Mouse (Mus musculus): Measurements from ENCODE around the gene Nek6. TPM values are rescaled to one million over a fixed set of nuclear protein-coding genes. Genes with fewer than 3 reads are reported as not detected.

Gene Nek6
- polyA plus RNA-seq, 1 experiment from 2014 or later: 85.8 TPM

DNA sequence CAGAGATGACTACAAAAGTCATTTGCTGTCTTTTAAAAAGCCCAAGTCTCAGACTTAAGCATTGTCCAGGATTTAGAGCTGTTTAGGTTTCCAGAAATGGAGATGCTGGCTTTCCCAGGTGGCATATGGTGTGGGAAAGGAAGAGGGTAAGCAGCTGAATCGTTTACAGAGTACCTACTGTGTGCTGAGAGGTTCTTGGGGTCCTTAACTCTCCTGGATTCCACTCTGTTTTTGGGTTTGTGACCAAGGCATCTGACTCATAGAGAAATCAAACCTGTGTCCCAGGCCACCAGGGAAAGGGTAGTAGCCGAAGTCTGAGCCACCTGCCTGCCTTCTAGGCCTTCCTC is 1.7 kb downstream of the Nek6 start:
- peak overlapping the region; percentile 93 for H3K4me3 ChIP-seq
- H3K27ac ChIP-seq (replicated peaks): peak overlapping the region; percentile 97
- no peaks in the 10 kb centered on the region for H3K9me3 ChIP-seq
- peaks cover 49% of the 10 kb centered on the region for H3K4me1 ChIP-seq
- no peak for DNase-seq (ENCODE audit: low spot score)
- H3K27me3 ChIP-seq (replicated peaks; ENCODE audit: low read depth, poor library complexity, severe bottlenecking): no peaks in the 10 kb centered on the region; the same call in 1 of the 2 replicates
- peaks cover 8% of the 10 kb centered on the region; the same call in 1 of the 2 replicates for H3K36me3 ChIP-seq (replicated peaks)
- WGBS: 63% methylated on average over 2 of the region's 2 CpGs

DNA sequence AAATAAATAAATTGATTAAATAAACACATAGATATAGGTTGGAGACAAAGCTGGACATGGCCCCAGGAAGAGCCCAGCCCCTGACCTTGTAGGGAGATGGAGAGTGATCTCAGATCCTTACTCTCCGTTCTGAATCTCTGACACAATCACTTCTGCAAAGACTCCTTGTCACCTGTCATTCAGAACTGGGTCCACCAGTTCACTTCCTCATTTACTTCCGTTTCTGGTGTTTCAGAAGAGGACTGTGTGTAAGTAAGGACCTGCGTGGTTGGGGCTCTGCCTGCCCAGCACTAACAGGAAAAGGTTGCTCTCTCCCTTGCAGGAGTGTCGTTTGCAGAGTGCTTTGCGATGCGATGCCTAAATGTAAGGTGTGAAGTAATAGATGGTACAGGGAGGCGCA is 3.0 kb downstream of the Nek6 start:
- Histone ChIP-seq H3K9me3 (no peaks in the 10 kb centered on the region), H3K27me3 (replicated peaks; ENCODE audit: low read depth, poor library complexity, severe bottlenecking) (no peaks in the 10 kb centered on the region; the same call in 1 of the 2 replicates), H3K27ac (replicated peaks) (no peak overlapping the region), H3K4me3 (no peak overlapping the region), H3K36me3 (replicated peaks) (peaks cover 8% of the 10 kb centered on the region; the same call in 1 of the 2 replicates), H3K4me1 (peaks cover 49% of the 10 kb centered on the region)
- WGBS: 77% methylated on average over 7 of the region's 7 CpGs
- no peak for DNase-seq (ENCODE audit: low spot score)

- Histone ChIP-seq H3K27ac (replicated peaks) (peak overlapping the region; percentile 74), H3K36me3 (replicated peaks) (peaks cover 8% of the 10 kb centered on the region; the same call in 1 of the 2 replicates), H3K9me3 (no peaks in the 10 kb centered on the region), H3K27me3 (replicated peaks; ENCODE audit: low read depth, poor library complexity, severe bottlenecking) (no peaks in the 10 kb centered on the region), H3K4me1 (peaks cover 59% of the 10 kb centered on the region), H3K4me3 (0 out of 2 replicates have a peak overlapping the region, but pooled peaks have one; percentile 17)
- 12% methylated on average over 6 of the region's 6 CpGs for WGBS
- DNase-seq (ENCODE audit: low spot score): no peak
These were observed 4.0 kb downstream of the Nek6 start for GRCm38 (mm10) chr2:38515446-38515845.

DNA sequence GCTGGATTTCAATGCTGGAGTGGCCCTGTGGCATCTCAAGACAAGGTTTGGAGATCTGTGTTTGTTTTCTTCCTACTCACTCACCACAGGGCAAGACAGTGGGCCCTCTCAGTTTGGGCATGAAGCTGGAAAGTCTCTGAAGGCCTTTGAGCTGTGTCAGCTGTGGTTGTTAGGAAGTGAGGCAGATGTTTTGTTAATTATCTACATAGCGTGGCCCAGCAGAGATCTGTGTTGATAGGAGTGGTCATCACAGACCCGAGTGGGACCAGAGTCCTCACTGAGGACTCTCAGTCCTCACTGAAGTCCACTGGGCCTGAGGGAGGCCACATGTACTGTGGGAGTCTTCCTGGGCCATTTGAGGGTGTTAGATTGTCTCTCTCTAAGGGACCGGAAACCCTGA is 5.0 kb downstream of the Nek6 start:
- no peak for DNase-seq (ENCODE audit: low spot score)
- H3K27me3 ChIP-seq (replicated peaks; ENCODE audit: low read depth, poor library complexity, severe bottlenecking): no peaks in the 10 kb centered on the region
- 0 out of 2 replicates have a peak overlapping the region, but pooled peaks have one; percentile 74 for H3K27ac ChIP-seq (replicated peaks)
- 74% methylated on average over 3 of the region's 3 CpGs for WGBS
- no peak overlapping the region for H3K4me3 ChIP-seq
- peaks cover 8% of the 10 kb centered on the region; the same call in 1 of the 2 replicates for H3K36me3 ChIP-seq (replicated peaks)
- H3K9me3 ChIP-seq: no peaks in the 10 kb centered on the region
- peaks cover 64% of the 10 kb centered on the region for H3K4me1 ChIP-seq

DNA sequence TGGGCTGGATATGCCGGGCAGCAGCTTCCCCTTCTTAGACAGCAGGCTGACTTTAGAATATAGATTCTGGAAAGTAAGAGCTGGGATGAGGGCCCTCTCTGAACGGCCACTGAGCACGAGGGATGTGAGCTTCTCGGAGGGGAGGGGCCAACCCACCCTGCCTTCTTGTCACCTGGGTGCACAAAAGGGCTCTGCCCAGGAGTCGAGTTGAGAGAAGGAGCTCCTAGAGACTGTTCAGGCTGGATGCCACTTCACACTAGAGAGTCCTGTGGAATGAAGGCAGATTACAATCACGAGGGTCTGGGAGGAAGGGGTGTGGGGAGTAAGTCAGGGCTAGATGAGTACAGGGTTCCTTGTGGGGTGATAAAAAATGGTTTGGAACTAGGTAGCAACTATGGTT is 5.6 kb downstream of the Nek6 start:
- no peaks in the 10 kb centered on the region for H3K27me3 ChIP-seq (replicated peaks; ENCODE audit: low read depth, poor library complexity, severe bottlenecking)
- H3K36me3 ChIP-seq (replicated peaks): peaks cover 8% of the 10 kb centered on the region; the same call in 1 of the 2 replicates
- H3K9me3 ChIP-seq: no peaks in the 10 kb centered on the region
- WGBS: 75% methylated on average over 6 of the region's 6 CpGs
- H3K4me3 ChIP-seq: no peak overlapping the region
- H3K4me1 ChIP-seq: peaks cover 68% of the 10 kb centered on the region
- 0 out of 2 replicates have a peak overlapping the region, but pooled peaks have one; percentile 2 for H3K27ac ChIP-seq (replicated peaks)
- no peak for DNase-seq (ENCODE audit: low spot score)

DNA sequence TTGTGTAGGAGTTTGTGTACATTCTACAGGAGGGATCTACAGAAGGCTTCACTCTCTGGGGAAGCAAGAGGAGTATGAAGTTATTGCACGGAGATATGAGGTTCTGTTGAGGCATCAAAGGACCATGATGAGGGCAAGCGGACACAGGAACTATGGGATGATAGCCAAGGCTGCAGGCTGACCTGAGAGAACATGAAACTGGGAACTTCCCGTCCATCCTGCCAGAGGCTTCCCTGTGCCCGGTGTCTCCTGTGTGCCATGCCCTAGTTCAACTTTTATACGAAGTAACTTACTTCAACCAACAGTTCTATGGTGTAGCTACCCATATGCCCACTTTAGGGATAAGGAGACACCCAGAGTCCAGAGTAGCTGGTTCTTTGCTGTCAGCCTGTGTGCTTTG is 7.3 kb downstream of the Nek6 start:
- no peak for DNase-seq (ENCODE audit: low spot score)
- H3K9me3 ChIP-seq: no peaks in the 10 kb centered on the region
- H3K4me1 ChIP-seq: peaks cover 61% of the 10 kb centered on the region
- peaks cover 8% of the 10 kb centered on the region; the same call in 1 of the 2 replicates for H3K36me3 ChIP-seq (replicated peaks)
- WGBS: 92% methylated on average over 5 of the region's 5 CpGs
- H3K27me3 ChIP-seq (replicated peaks; ENCODE audit: low read depth, poor library complexity, severe bottlenecking): no peaks in the 10 kb centered on the region
- H3K27ac ChIP-seq (replicated peaks): no peak overlapping the region
- no peak overlapping the region for H3K4me3 ChIP-seq

DNA sequence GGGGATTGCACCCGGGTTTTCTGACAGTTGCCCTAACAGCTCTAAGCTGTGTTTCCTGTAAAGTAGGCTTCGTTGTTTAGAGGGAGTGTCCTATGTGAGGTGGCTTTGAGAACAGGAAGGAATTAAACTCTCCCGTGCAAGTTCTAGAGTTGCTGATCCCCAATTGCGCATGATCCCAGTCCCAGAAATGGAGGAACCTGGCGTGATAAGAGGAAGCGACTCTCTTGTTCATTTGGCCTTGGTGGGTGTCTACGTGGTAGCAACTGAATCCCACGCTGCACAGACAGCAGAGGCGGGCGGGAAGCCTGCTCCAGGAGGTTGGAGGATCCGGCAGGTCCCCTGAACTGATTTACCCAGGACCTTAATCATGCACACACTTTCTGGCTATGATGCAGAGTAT is 8.5 kb downstream of the Nek6 start:
- H3K27me3 ChIP-seq (replicated peaks; ENCODE audit: low read depth, poor library complexity, severe bottlenecking): no peaks in the 10 kb centered on the region
- H3K27ac ChIP-seq (replicated peaks): no peak overlapping the region
- no peak overlapping the region for H3K4me3 ChIP-seq
- peaks cover 11% of the 10 kb centered on the region; the same call in 1 of the 2 replicates for H3K36me3 ChIP-seq (replicated peaks)
- 86% methylated on average over 11 of the region's 11 CpGs for WGBS
- H3K4me1 ChIP-seq: peaks cover 57% of the 10 kb centered on the region
- H3K9me3 ChIP-seq: no peaks in the 10 kb centered on the region
- DNase-seq (ENCODE audit: low spot score): no peak

DNA sequence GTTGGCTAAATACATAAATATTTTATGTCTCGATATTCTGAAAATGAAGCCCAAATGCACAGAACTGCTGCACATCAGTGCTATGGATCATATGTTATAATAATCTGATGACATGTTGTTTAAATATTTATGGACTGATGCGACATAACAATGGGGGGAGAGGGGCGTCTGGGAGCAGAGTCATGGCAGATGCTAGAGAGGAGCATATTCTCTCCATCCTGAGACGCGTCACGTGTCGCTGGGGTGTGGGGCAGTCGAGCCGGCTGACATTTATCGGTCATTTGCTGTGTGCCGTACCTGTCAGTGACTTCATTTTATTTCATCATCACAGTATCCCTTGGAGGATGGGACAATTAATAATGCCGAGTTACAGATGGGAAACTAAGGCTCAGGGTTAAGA is 10.2 kb downstream of the Nek6 start:
- Histone ChIP-seq H3K9me3 (no peaks in the 10 kb centered on the region), H3K36me3 (replicated peaks) (peaks cover 18% of the 10 kb centered on the region), H3K27ac (replicated peaks) (no peak overlapping the region), H3K4me1 (peaks cover 40% of the 10 kb centered on the region), H3K4me3 (no peak overlapping the region), H3K27me3 (replicated peaks; ENCODE audit: low read depth, poor library complexity, severe bottlenecking) (no peaks in the 10 kb centered on the region)
- no peak for DNase-seq (ENCODE audit: low spot score)
- 91% methylated on average over 12 of the region's 12 CpGs for WGBS

DNA sequence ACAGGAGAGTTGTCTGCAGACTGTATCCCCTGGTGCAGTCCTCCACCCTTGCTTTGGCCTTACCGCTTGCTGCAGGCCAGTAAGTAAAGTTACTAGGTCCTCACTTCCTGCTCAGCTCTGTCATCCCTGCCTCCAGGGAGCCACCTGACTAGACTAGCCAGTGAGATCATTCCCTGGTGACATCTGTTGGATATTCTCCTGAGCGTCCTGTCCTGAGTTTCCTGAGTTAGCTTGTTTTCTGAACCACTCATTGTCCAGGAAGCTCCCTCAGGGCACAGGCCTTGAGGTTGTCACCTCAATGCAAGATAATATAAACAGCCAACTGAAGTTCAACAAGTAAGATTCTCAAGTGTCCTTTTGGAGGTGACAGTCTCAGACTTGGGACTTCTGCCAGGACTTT is 10.9 kb downstream of the Nek6 start:
- Histone ChIP-seq H3K36me3 (replicated peaks) (peaks cover 21% of the 10 kb centered on the region), H3K9me3 (no peaks in the 10 kb centered on the region), H3K27ac (replicated peaks) (no peak overlapping the region), H3K4me3 (no peak overlapping the region), H3K4me1 (peaks cover 34% of the 10 kb centered on the region), H3K27me3 (replicated peaks; ENCODE audit: low read depth, poor library complexity, severe bottlenecking) (no peaks in the 10 kb centered on the region)
- whole genome bisulfite sequencing: 48% methylated on average over 2 of the region's 2 CpGs
- DNase-seq (ENCODE audit: low spot score): no peak

- Histone ChIP-seq H3K4me1 (peaks cover 35% of the 10 kb centered on the region), H3K9me3 (no peaks in the 10 kb centered on the region), H3K4me3 (no peak overlapping the region), H3K27ac (replicated peaks) (no peak overlapping the region), H3K36me3 (replicated peaks) (peaks cover 18% of the 10 kb centered on the region), H3K27me3 (replicated peaks; ENCODE audit: low read depth, poor library complexity, severe bottlenecking) (no peaks in the 10 kb centered on the region)
- DNase-seq (ENCODE audit: low spot score): no peak
- WGBS: 87% methylated on average over 10 of the region's 10 CpGs
These were observed 12.5 kb downstream of the Nek6 start for GRCm38 (mm10) chr2:38523781-38524445.

GRCm38 (mm10) chr2:38525034-38525433 is 13.6 kb downstream of the Nek6 start:
- no peak for DNase-seq (ENCODE audit: low spot score)
- H3K27me3 ChIP-seq (replicated peaks; ENCODE audit: low read depth, poor library complexity, severe bottlenecking): no peaks in the 10 kb centered on the region
- no peak overlapping the region for H3K4me3 ChIP-seq
- 75% methylated on average over 3 of the region's 3 CpGs for WGBS
- H3K9me3 ChIP-seq: no peaks in the 10 kb centered on the region
- peaks cover 40% of the 10 kb centered on the region for H3K4me1 ChIP-seq
- H3K36me3 ChIP-seq (replicated peaks): peaks cover 18% of the 10 kb centered on the region
- H3K27ac ChIP-seq (replicated peaks): no peak overlapping the region

GRCm38 (mm10) chr2:38529582-38530152 is 18.2 kb downstream of the Nek6 start:
- Histone ChIP-seq H3K4me3 (no peak overlapping the region), H3K27ac (replicated peaks) (no peak overlapping the region), H3K27me3 (replicated peaks; ENCODE audit: low read depth, poor library complexity, severe bottlenecking) (no peaks in the 10 kb centered on the region), H3K36me3 (replicated peaks) (peaks cover 17% of the 10 kb centered on the region), H3K9me3 (no peaks in the 10 kb centered on the region), H3K4me1 (peaks cover 48% of the 10 kb centered on the region)
- no peak for DNase-seq (ENCODE audit: low spot score)
- WGBS: 68% methylated on average over 14 of the region's 14 CpGs

GRCm38 (mm10) chr2:38530955-38531381 is 19.5 kb downstream of the Nek6 start:
- Histone ChIP-seq H3K4me1 (peaks cover 62% of the 10 kb centered on the region), H3K36me3 (replicated peaks) (peaks cover 10% of the 10 kb centered on the region), H3K27me3 (replicated peaks; ENCODE audit: low read depth, poor library complexity, severe bottlenecking) (no peaks in the 10 kb centered on the region), H3K9me3 (no peaks in the 10 kb centered on the region), H3K4me3 (no peak overlapping the region), H3K27ac (replicated peaks) (peak overlapping the region; percentile 16; the same call in 1 of the 2 replicates)
- DNase-seq (ENCODE audit: low spot score): no peak
- 50% methylated on average over 6 of the region's 6 CpGs for WGBS
